Mouse (Mus musculus) MEL (cell line): ENCODE results near the gene Pip4k2a. TPM values are rescaled to one million over a fixed set of nuclear protein-coding genes. Genes with fewer than 3 reads are reported as not detected.

Experiments used
- DNase-seq: peaks from one replicate; pipeline ENCODE4 v3.0.0; 2011; ENCODE audit warnings: low read depth, low spot score
- H3K27ac ChIP-seq: 2 replicates; pipeline ENCODE4 v1.5.1; 2012; ENCODE audit warnings: low read depth, mild to moderate bottlenecking, control low read depth, low read length, moderate library complexity; ENCODE audit not compliant: control insufficient read depth
- H3K27me3 ChIP-seq, 2 experiments: fragments of 150-350 bp in 1 of 2; sonication (generic) in 1 of 2; 2 replicates each; pipeline ENCODE4 v1.6.1; 2012; ENCODE audit warnings: low read length in 2 of 2, mild to moderate bottlenecking in 2 of 2, improper control_type of control experiment in 1 of 2, moderate library complexity in 1 of 2; ENCODE audit not compliant: insufficient read depth in 2 of 2, control insufficient read depth in 1 of 2
- H3K36me3 ChIP-seq, 2 experiments: 2 replicates each; pipeline ENCODE4 v1.6.1; 2012 to 2014; ENCODE audit warnings: low read length in 2 of 2, improper control_type of control experiment in 1 of 2, inconsistent platforms in 1 of 2, mild to moderate bottlenecking in 1 of 2; ENCODE audit not compliant: insufficient read depth in 2 of 2, control insufficient read depth in 1 of 2
- H3K4me1 ChIP-seq, 2 experiments: fragments of 150-350 bp in 1 of 2; sonication (generic) in 1 of 2; 2 replicates each; pipeline ENCODE4 v1.6.1; 2012; ENCODE audit warnings: low read length in 2 of 2, improper control_type of control experiment in 1 of 2, mild to moderate bottlenecking in 1 of 2; ENCODE audit not compliant: insufficient read depth in 2 of 2, control insufficient read depth in 1 of 2
- H3K4me3 ChIP-seq, 2 experiments: fragments of 150-350 bp in 1 of 2; sonication (generic) in 1 of 2; 2 replicates each; pipeline ENCODE4 v1.5.1; 2012; ENCODE audit warnings: low read depth in 2 of 2, low read length in 2 of 2, mild to moderate bottlenecking in 2 of 2, moderate library complexity in 2 of 2, control low read depth in 1 of 2, improper control_type of control experiment in 1 of 2; ENCODE audit not compliant: control insufficient read depth in 1 of 2, insufficient read depth in 1 of 2
- H3K79me2 ChIP-seq: 2 replicates; pipeline ENCODE4 v1.6.1; 2012; ENCODE audit warnings: mild to moderate bottlenecking, low read length, moderate library complexity; ENCODE audit not compliant: control insufficient read depth, poor library complexity, insufficient read depth
- H3K9ac ChIP-seq: 2 replicates; pipeline ENCODE4 v1.6.1; 2012; ENCODE audit warnings: low read depth, mild to moderate bottlenecking, control low read depth, low read length, moderate library complexity; ENCODE audit not compliant: control insufficient read depth, poor library complexity, severe bottlenecking
- H3K9me3 ChIP-seq: fragments of 150-350 bp; sonication (generic); replicated peaks from 2 replicates; pipeline ENCODE4 v1.6.1; 2012; ENCODE audit warnings: mild to moderate bottlenecking, low read length, improper control_type of control experiment, moderate library complexity; ENCODE audit not compliant: insufficient read depth
- BHLHE40 ChIP-seq: IDR thresholded peaks from 2 replicates; pipeline ENCODE4 v1.6.1; 2012; ENCODE audit warnings: low read depth, mild to moderate bottlenecking, inconsistent platforms, low read length, improper control_type of control experiment, borderline replicate concordance
- CHD1 ChIP-seq: IDR thresholded peaks from 2 replicates; pipeline ENCODE4 v1.6.1; 2012; ENCODE audit warnings: low read depth, mild to moderate bottlenecking, inconsistent platforms, low read length, improper control_type of control experiment
- CTCF ChIP-seq, 3 experiments: IDR thresholded peaks in 2 of 3; conservative IDR thresholded peaks in 1 of 3; 2 replicates each; pipeline ENCODE4 v1.5.1; 2011 to 2012; ENCODE audit warnings: low read length in 3 of 3, low read depth in 2 of 3, mild to moderate bottlenecking in 2 of 3, improper control_type of control experiment in 1 of 3, inconsistent platforms in 1 of 3, mixed read lengths in 1 of 3, moderate library complexity in 1 of 3; ENCODE audit not compliant: control insufficient read depth in 1 of 3, insufficient read depth in 1 of 3, poor library complexity in 1 of 3, severe bottlenecking in 1 of 3
- E2F4 ChIP-seq: IDR thresholded peaks from 2 replicates; pipeline ENCODE4 v1.6.1; 2011; ENCODE audit warnings: low read depth, low read length, improper control_type of control experiment, borderline replicate concordance
- EP300 ChIP-seq, 2 experiments: IDR thresholded peaks; 2 replicates each; pipeline ENCODE4 v1.6.1; 2011; ENCODE audit warnings: improper control_type of control experiment in 2 of 2, low read length in 2 of 2, low read depth in 1 of 2, mild to moderate bottlenecking in 1 of 2
- ETS1 ChIP-seq: IDR thresholded peaks from 2 replicates; pipeline ENCODE4 v1.6.1; 2012; ENCODE audit warnings: low read depth, mild to moderate bottlenecking, inconsistent platforms, low read length, improper control_type of control experiment, moderate library complexity
- GABPA ChIP-seq: IDR thresholded peaks from 2 replicates; pipeline ENCODE4 v1.6.1; 2012; ENCODE audit warnings: low read depth, mild to moderate bottlenecking, inconsistent platforms, low read length, improper control_type of control experiment, moderate library complexity
- GATA1 ChIP-seq: IDR thresholded peaks from 2 replicates; pipeline ENCODE4 v1.6.1; 2011; ENCODE audit warnings: low read depth, low read length, improper control_type of control experiment
- MAX ChIP-seq: IDR thresholded peaks from 2 replicates; pipeline ENCODE4 v1.6.1; 2011; ENCODE audit warnings: low read length, improper control_type of control experiment
- MEF2A ChIP-seq: IDR thresholded peaks from 2 replicates; pipeline ENCODE4 v1.6.1; 2014; ENCODE audit warnings: low read depth, mild to moderate bottlenecking, inconsistent platforms, low read length, improper control_type of control experiment; ENCODE audit not compliant: poor library complexity, insufficient replicate concordance, severe bottlenecking; ENCODE audit errors: extremely low read depth
- MYB ChIP-seq: IDR thresholded peaks from 2 replicates; pipeline ENCODE4 v1.6.1; 2011; ENCODE audit warnings: mild to moderate bottlenecking, low read depth, low read length, improper control_type of control experiment
- MYC ChIP-seq: IDR thresholded peaks from 2 replicates; pipeline ENCODE4 v1.6.1; 2011; ENCODE audit warnings: low read depth, mild to moderate bottlenecking, low read length, improper control_type of control experiment, moderate library complexity
- NRF1 ChIP-seq: IDR thresholded peaks from 2 replicates; pipeline ENCODE4 v1.6.1; 2014; ENCODE audit warnings: low read depth, mild to moderate bottlenecking, inconsistent platforms, low read length, improper control_type of control experiment, moderate library complexity; ENCODE audit not compliant: poor library complexity, insufficient read depth, severe bottlenecking
- POLR2A ChIP-seq, 2 experiments: IDR thresholded peaks; 2 replicates each; pipeline ENCODE4 v1.6.1; 2011 to 2012; ENCODE audit warnings: low read length in 2 of 2, mild to moderate bottlenecking in 2 of 2, control low read depth in 1 of 2, improper control_type of control experiment in 1 of 2, low read depth in 1 of 2, moderate library complexity in 1 of 2; ENCODE audit not compliant: control insufficient read depth in 1 of 2, insufficient read depth in 1 of 2, poor library complexity in 1 of 2
- POLR2AphosphoS5 ChIP-seq: IDR thresholded peaks from 2 replicates; pipeline ENCODE4 v1.6.1; 2012; ENCODE audit warnings: low read depth, borderline replicate concordance, mild to moderate bottlenecking, inconsistent platforms, low read length, moderate library complexity, mixed read lengths
- SMC3 ChIP-seq: IDR thresholded peaks from 2 replicates; pipeline ENCODE4 v1.6.1; 2011; ENCODE audit warnings: low read depth, low read length, improper control_type of control experiment
- TAL1 ChIP-seq: IDR thresholded peaks from 2 replicates; pipeline ENCODE4 v1.6.1; 2012; ENCODE audit warnings: mild to moderate bottlenecking, inconsistent platforms, low read length, moderate library complexity, mixed read lengths
- USF2 ChIP-seq, 2 experiments: IDR thresholded peaks; 2 replicates each; pipeline ENCODE4 v1.6.1; 2011 to 2012; ENCODE audit warnings: improper control_type of control experiment in 2 of 2, low read length in 2 of 2, borderline replicate concordance in 1 of 2, inconsistent platforms in 1 of 2, low read depth in 1 of 2, mild to moderate bottlenecking in 1 of 2; ENCODE audit not compliant: insufficient read depth in 1 of 2
- ZKSCAN1 ChIP-seq: IDR thresholded peaks from 2 replicates; pipeline ENCODE4 v1.6.1; 2012; ENCODE audit warnings: low read depth, mild to moderate bottlenecking, inconsistent platforms, low read length, improper control_type of control experiment, moderate library complexity
- ZMIZ1 ChIP-seq: IDR thresholded peaks from 2 replicates; pipeline ENCODE4 v1.6.1; 2012; ENCODE audit warnings: low read depth, mild to moderate bottlenecking, inconsistent platforms, low read length, improper control_type of control experiment, moderate library complexity
- ZNF384 ChIP-seq: IDR thresholded peaks from 2 replicates; pipeline ENCODE4 v1.6.1; 2012; ENCODE audit warnings: low read depth, mild to moderate bottlenecking, inconsistent platforms, low read length, improper control_type of control experiment
- polyA plus RNA-seq, 2 experiments: library from polyadenylated mRNA; stranded (reverse) in 1 of 2; unstranded in 1 of 2; fragments of >175 nt in 1 of 2; fragments of >200 nt in 1 of 2; gene quantifications; 2 replicates each; pipeline versions ENCODE4 v1.2.1 to v1.2.4; 2012; ENCODE audit warnings: low replicate concordance in 2 of 2, low read depth in 1 of 2; ENCODE audit not compliant: insufficient read length in 2 of 2, insufficient read depth in 1 of 2, missing spikeins in 1 of 2
- total RNA-seq: library from RNA; depleted of rRNA; stranded (reverse); fragments of 300-350 nt; gene quantifications from 2 replicates; pipeline ENCODE4 v1.2.3, GENCODE M21; 2012

The Pip4k2a gene
- total and polyA plus RNA-seq, 3 experiments, result 7.9 to 48.5 TPM; not detected in 1

DNA sequence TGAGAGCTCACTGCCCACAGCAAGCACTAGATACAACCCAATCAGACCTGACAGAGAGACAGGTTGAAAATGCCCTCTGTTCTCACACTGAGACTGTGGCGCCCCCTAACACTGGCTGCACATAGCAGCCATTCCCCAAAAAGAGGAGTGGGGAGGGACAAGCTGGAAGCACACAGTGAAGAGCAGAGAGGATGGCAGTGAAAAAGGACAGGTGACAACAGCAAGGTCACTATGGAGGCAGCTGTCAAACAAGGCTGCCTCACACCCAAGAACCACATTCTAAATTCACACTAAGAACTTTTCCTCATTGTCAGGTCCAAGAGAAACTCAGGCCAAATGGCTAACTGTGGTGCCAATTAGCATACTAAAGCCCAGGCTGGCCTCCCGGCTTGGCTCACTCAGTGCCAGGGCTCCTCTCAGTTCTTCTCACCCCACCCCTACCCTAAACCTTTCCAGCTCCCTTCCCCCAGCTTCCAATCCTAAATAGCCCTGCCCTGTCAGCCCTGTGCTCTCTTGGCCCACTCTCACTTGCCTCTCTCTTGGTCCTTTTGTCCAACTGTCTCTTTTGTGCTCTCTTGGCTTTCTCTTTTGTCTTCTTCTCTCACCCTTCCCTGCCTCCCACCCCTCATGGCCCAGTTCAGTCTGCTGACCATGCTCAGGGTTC lies 91.4 kb downstream of the Pip4k2a start:
- Histone ChIP-seq H3K9me3 (no peaks in the 10 kb centered on the region), H3K9ac (no peak overlapping the region), H3K27me3 (no peaks in the 10 kb centered on the region)
- TF ChIP-seq POLR2A (IDR thresholded peaks at IDR 0.05; ENCODE audit: control insufficient read depth in 1 of 2, insufficient read depth in 1 of 2, low read depth in 1 of 2, low read length in 2 of 2, poor library complexity in 1 of 2) (no peak), CTCF (IDR thresholded peaks at IDR 0.05 in 2 of 3, conservative IDR thresholded peaks at IDR 0.05 in 1 of 3; ENCODE audit: control insufficient read depth in 1 of 3, insufficient read depth in 1 of 3, low read depth in 2 of 3, low read length in 3 of 3, poor library complexity in 1 of 3, severe bottlenecking in 1 of 3) (peak; percentile 7 to 19 (median 12); a peak in 2 of 6 replicates)
- TF ChIP-seq, all 39 proteins: peak for 1
- Histone ChIP-seq H3K4me1 (peaks cover 1 to 15% of the 10 kb centered on the region in 2 experiments), H3K36me3 (peaks cover 3 to 23% of the 10 kb centered on the region in 2 experiments), H3K79me2 (no peaks in the 10 kb centered on the region), H3K27ac (no peak overlapping the region), H3K4me3 (no peak overlapping the region)
- no peak for DNase-seq

- peak; percentile 57 for DNase-seq
- Histone ChIP-seq H3K9me3 (no peaks in the 10 kb centered on the region), H3K4me3 (no peak overlapping the region)
- TF ChIP-seq ETS1, result no peak
- TF ChIP-seq EP300 (IDR thresholded peaks at IDR 0.05; ENCODE audit: low read depth in 1 of 2, low read length in 2 of 2), result 0 out of 4 replicates have a peak, but pooled peaks of 1 of the 2 experiments have one; percentile 11
- TF ChIP-seq, all 39 proteins: peak for 1
- Histone ChIP-seq H3K79me2 (no peaks in the 10 kb centered on the region), H3K36me3 (peaks cover 3 to 38% of the 10 kb centered on the region in 2 experiments), H3K27ac (0 out of 2 replicates have a peak overlapping the region, but pooled peaks have one; percentile 13), H3K4me1 (peaks cover 12 to 34% of the 10 kb centered on the region in 2 experiments), H3K27me3 (no peaks in the 10 kb centered on the region), H3K9ac (no peak overlapping the region)
Observed at GRCm38 (mm10) chr2:18903301-18904068, 94.4 kb downstream of the Pip4k2a start.

GRCm38 (mm10) chr2:18901133-18901532 lies 96.8 kb downstream of the Pip4k2a start:
- Histone ChIP-seq H3K9me3 (no peaks in the 10 kb centered on the region), H3K27ac (peak overlapping the region; percentile 59), H3K36me3 (peaks cover 3 to 51% of the 10 kb centered on the region in 2 experiments; a peak in 3 of 4 replicates), H3K27me3 (no peaks in the 10 kb centered on the region), H3K4me3 (no peak overlapping the region), H3K9ac (no peak overlapping the region), H3K4me1 (peaks cover 24 to 43% of the 10 kb centered on the region in 2 experiments), H3K79me2 (no peaks in the 10 kb centered on the region)
- peak; percentile 91 for DNase-seq
- TF ChIP-seq CHD1 (no peak), MYC (peak; percentile 54; the same call in 1 of the 2 replicates), GABPA (no peak), BHLHE40 (peak; percentile 54; the same call in 1 of the 2 replicates), SMC3 (peak; percentile 30), ZNF384 (peak; percentile 42; the same call in 1 of the 2 replicates), NRF1 (no peak), MAX (0 out of 2 replicates have a peak, but pooled peaks have one; percentile 40), MEF2A (no peak), USF2 (IDR thresholded peaks at IDR 0.05; ENCODE audit: borderline replicate concordance in 1 of 2, insufficient read depth in 1 of 2, low read depth in 1 of 2, low read length in 2 of 2) (no peak), GATA1 (peak; percentile 91), ZKSCAN1 (no peak; the same call in 1 of the 2 replicates), ETS1 (peak; percentile 84), E2F4 (no peak), ZMIZ1 (no peak), MYB (no peak), POLR2AphosphoS5 (no peak), EP300 (IDR thresholded peaks at IDR 0.05; ENCODE audit: low read depth in 1 of 2, low read length in 2 of 2) (peak; percentile 88 to 89), TAL1 (peak; percentile 79)
